Mouse (Mus musculus): ENCODE data around the gene Olfr572. TPM values are rescaled to one million over a fixed set of nuclear protein-coding genes. Genes with fewer than 3 reads are reported as not detected.

Olfr572 gene
- not detected for total RNA-seq (2021)
- long read RNA-seq, experiment 1 = 0 reads
- long read RNA-seq, experiment 2 = 0 reads

DNA sequence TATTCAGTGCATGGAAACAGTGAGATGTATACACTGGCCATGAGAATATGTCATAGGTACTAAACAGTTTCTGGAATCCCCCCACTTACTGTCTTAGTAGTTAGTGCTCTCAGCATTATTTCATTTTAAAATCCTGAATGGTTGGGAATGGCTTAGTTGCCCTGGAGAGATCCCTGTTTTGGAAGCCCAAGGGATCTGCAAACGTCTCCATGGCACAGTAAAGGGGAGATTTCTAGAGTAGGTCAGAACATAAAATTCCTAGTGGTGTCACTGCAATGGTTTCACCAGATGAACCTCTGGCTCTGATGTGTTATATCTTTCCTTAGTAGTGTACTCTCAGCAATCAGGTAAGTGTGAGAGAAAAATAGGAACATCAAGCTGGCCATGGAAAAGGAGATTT is at the start of gene Olfr572:
TSS of gene Olfr572 (plus strand) at position 301 of the 400 bp plus-strand sequence.
- intact Hi-C loops (cut with DNase I) = no loop called here
- no peak for TF ChIP-seq CTCF (IDR thresholded peaks at IDR 0.05)
- no peak within 1 kb of the TSS for H3K27ac ChIP-seq
- no peak for DNase-seq (ENCODE audit: extremely low spot score in 1 of 2, low spot score in 2 of 2)
- H3K4me3 ChIP-seq = no peak within 1 kb of the TSS

GRCm38 (mm10) chr7:102876822-102877221 is 47.4 kb upstream of the Olfr572 start, which contains the start of gene Olfr568:
Olfr568 (plus strand) TSS chr7:102877122.
- H3K4me3 ChIP-seq = no peak within 1 kb of the TSS
- no peak for DNase-seq (ENCODE audit: extremely low spot score in 1 of 2, low spot score in 2 of 2)
- no peak for TF ChIP-seq CTCF (IDR thresholded peaks at IDR 0.05)
- no peak within 1 kb of the TSS for H3K27ac ChIP-seq
- intact Hi-C loops (cut with DNase I) = no loop called here

DNA sequence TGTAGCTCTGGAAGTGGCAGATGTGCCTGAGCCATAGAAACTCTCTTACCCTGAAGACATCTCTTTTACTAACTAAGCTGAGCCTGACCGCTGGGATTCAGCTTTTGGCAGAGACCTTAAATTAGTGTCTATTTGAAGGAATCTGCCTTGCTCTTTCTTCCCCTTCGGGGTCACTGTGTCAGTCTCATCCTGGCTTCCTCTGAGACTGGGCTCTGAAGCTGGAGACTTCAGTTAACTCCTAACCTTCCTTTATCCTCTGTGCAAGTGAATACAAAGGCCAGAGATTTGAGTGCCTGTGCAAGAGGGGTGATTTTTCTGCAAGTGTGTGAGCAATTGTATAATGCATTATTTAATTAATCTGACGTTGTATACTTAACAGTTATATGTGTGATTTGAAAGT is 33.4 kb upstream of the Olfr572 start, which contains the start of gene Olfr569:
TSS of gene Olfr569 (minus strand) at position 101 of the 400 bp plus-strand sequence.
- H3K27ac ChIP-seq = no peak within 1 kb of the TSS
- no peak for TF ChIP-seq CTCF (IDR thresholded peaks at IDR 0.05)
- H3K4me3 ChIP-seq = no peak within 1 kb of the TSS
- intact Hi-C loops (cut with DNase I) = no loop called here
- DNase-seq (ENCODE audit: extremely low spot score in 1 of 2, low spot score in 2 of 2) = no peak

GRCm38 (mm10) chr7:102915261-102915660 is 8.9 kb upstream of the Olfr572 start:
- no peak for TF ChIP-seq CTCF (IDR thresholded peaks at IDR 0.05)
- no peak for DNase-seq (ENCODE audit: extremely low spot score in 1 of 2, low spot score in 2 of 2)
- Histone ChIP-seq H3K4me3 (no peak overlapping the region), H3K27ac (no peak overlapping the region)
- intact Hi-C loops (cut with DNase I) = no loop called here

- no peak for DNase-seq (ENCODE audit: extremely low spot score in 1 of 2, low spot score in 2 of 2)
- intact Hi-C loops (cut with DNase I) = no loop called here
- no peak overlapping the region for H3K4me3 ChIP-seq
- no peak for TF ChIP-seq CTCF (IDR thresholded peaks at IDR 0.05)
- no peak overlapping the region for H3K27ac ChIP-seq
Observed at GRCm38 (mm10) chr7:102916405-102916804, 7.8 kb upstream of the Olfr572 start.

- TF ChIP-seq CTCF (IDR thresholded peaks at IDR 0.05) = no peak
- DNase-seq (ENCODE audit: extremely low spot score in 1 of 2, low spot score in 2 of 2) = no peak
- Histone ChIP-seq H3K27ac (no peak within 1 kb of the TSS), H3K4me3 (no peak within 1 kb of the TSS)
- intact Hi-C loops (cut with DNase I) = no loop called here
Observed at GRCm38 (mm10) chr7:102917032-102917875, 7.0 kb upstream of the Olfr572 start, which contains the start of gene Olfr571. Olfr571 (minus strand) TSS chr7:102917536.

DNA sequence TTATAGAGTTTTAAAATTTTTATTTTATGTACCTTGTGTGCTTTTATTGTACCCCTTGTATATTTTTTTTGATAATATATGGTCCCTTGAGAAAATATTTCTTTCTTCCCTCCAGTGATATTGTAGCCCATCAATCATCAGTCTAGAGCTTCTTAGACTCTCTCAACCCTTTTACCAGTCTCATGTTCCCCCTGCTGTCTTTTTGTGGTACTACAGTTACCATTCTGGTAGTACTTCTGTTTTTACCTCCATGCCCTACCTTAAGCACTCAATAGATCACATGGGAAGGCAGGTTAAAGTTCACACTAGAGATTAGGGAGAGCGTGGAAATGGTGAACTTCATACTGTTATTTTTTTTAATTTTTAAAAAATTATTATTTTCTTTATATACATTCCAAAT is 4.6 kb upstream of the Olfr572 start:
- H3K27ac ChIP-seq = no peak overlapping the region
- no peak for DNase-seq (ENCODE audit: extremely low spot score in 1 of 2, low spot score in 2 of 2)
- intact Hi-C loops (cut with DNase I) = loop anchor here (1.0 to 2.0 kb wide), 3 partner anchors 224 to 406 kb away; partner anchors contain the start of genes Olfr556 and Olfr557
- peak; percentile 66 for TF ChIP-seq CTCF (IDR thresholded peaks at IDR 0.05)
- H3K4me3 ChIP-seq = no peak overlapping the region

- no peak for DNase-seq (ENCODE audit: extremely low spot score in 1 of 2, low spot score in 2 of 2)
- intact Hi-C loops (cut with DNase I) = no loop called here
- H3K4me3 ChIP-seq = no peak overlapping the region
Observed at GRCm38 (mm10) chr7:102927105-102927504, 2.9 kb downstream of the Olfr572 start.

GRCm38 (mm10) chr7:102942475-102942874 is 18.3 kb downstream of the Olfr572 start, which contains the start of gene Olfr573-ps1:
Olfr573-ps1 (minus strand) TSS chr7:102942575.
- DNase-seq (ENCODE audit: extremely low spot score in 1 of 2, low spot score in 2 of 2) = no peak
- no peak within 1 kb of the TSS for H3K27ac ChIP-seq
- no peak for TF ChIP-seq CTCF (IDR thresholded peaks at IDR 0.05)
- no peak within 1 kb of the TSS for H3K4me3 ChIP-seq
- intact Hi-C loops (cut with DNase I) = no loop called here

More at GRCm38 (mm10) chr7:102927105-102927504, 2.9 kb downstream of the Olfr572 start:
- no peak for TF ChIP-seq CTCF (IDR thresholded peaks at IDR 0.05)
- no peak overlapping the region for H3K27ac ChIP-seq

DNA sequence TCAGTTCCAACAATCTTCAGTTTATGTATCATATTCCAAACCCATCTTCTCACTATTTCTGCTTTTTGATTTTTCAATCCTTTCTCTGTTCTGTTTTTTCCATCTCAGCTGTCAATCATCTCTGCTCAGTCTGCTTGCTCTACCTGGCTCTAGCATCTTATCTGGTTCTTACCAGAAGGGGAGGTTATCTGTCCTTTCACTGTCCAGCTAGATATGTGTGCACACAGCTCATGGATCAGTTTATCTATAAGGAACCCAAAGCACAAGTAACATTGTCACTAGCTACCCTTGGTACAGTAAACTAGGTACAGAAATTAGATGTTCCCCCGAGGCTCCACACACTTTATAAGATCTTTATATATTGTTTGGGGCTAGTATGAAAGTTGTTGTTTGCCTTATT is 19.2 kb downstream of the Olfr572 start:
- H3K4me3 ChIP-seq = no peak overlapping the region
- no peak overlapping the region for H3K27ac ChIP-seq
- TF ChIP-seq CTCF (IDR thresholded peaks at IDR 0.05) = no peak
- DNase-seq (ENCODE audit: extremely low spot score in 1 of 2, low spot score in 2 of 2) = no peak
- intact Hi-C loops (cut with DNase I) = no loop called here

- no peak within 1 kb of the TSS for H3K27ac ChIP-seq
- H3K4me3 ChIP-seq = no peak within 1 kb of the TSS
- intact Hi-C loops (cut with DNase I) = no loop called here
- TF ChIP-seq CTCF (IDR thresholded peaks at IDR 0.05) = no peak
- DNase-seq (ENCODE audit: extremely low spot score in 1 of 2, low spot score in 2 of 2) = no peak
Observed at GRCm38 (mm10) chr7:102948167-102948566, 24.0 kb downstream of the Olfr572 start, which contains the start of gene Olfr574. Olfr574 (plus strand) TSS chr7:102948467.

DNA sequence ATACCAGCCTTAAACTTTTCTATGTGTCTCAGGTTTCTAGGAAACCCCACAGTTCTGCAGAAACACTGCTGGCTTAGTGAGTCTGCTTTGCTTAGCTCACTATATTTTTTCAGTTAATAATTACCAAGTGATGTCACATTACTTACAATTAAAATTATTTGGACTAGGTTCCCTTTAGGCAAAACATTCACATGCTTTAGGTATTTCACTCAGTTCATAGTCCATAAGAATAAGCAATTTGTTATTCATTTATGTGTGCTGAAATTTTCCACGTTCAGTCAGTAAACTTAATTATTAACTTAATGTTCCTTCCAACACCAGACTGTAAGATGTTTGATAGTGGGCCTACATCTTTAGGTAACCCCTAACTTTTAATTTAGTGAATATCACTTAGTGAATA is 26.5 kb downstream of the Olfr572 start:
- intact Hi-C loops (cut with DNase I) = no loop called here
- Histone ChIP-seq H3K27ac (no peak overlapping the region), H3K4me3 (no peak overlapping the region)
- DNase-seq (ENCODE audit: extremely low spot score in 1 of 2, low spot score in 2 of 2) = no peak
- TF ChIP-seq CTCF (IDR thresholded peaks at IDR 0.05) = no peak

All from left cerebral cortex, adult 2 months (tissue).